Mouse (Mus musculus) heart, embryonic 15.5 days (tissue): ENCODE data around the gene Tpk1. TPM values are rescaled to one million over a fixed set of nuclear protein-coding genes. Genes with fewer than 3 reads are reported as not detected.

Source experiments
- ATAC-seq: fragments of 200-750 bp; cut with Nextera tagmentation; replicated peaks from 2 replicates; pipeline ENCODE4 v1.8.0; 2017; ENCODE audit warnings: low read depth, moderate TSS enrichment; ENCODE audit not compliant: insufficient number of reproducible peaks, insufficient read depth, low FRiP score
- H3K27ac ChIP-seq: fragments of 300-500 bp; sonication (generic); 2 replicates; pipeline ENCODE4 v1.5.1; 2015; ENCODE audit warnings: mild to moderate bottlenecking, inconsistent platforms
- H3K27me3 ChIP-seq: fragments of 300-500 bp; sonication (generic); 2 replicates; pipeline ENCODE4 v1.6.1; 2015; ENCODE audit warnings: inconsistent platforms
- H3K36me3 ChIP-seq: fragments of 300-500 bp; sonication (generic); 2 replicates; pipeline ENCODE4 v1.6.1; 2015; ENCODE audit warnings: mild to moderate bottlenecking, inconsistent platforms
- H3K4me1 ChIP-seq: fragments of 300-500 bp; sonication (generic); replicated peaks from 2 replicates; pipeline ENCODE4 v1.6.1; 2015; ENCODE audit warnings: inconsistent platforms
- H3K4me2 ChIP-seq: fragments of 300-500 bp; sonication (generic); 2 replicates; pipeline ENCODE4 v1.6.1; 2015; ENCODE audit warnings: inconsistent platforms, mild to moderate bottlenecking, moderate library complexity
- H3K4me3 ChIP-seq: fragments of 300-500 bp; sonication (generic); 2 replicates; pipeline ENCODE4 v1.5.1; 2015; ENCODE audit warnings: mild to moderate bottlenecking, inconsistent platforms
- H3K9ac ChIP-seq: fragments of 300-500 bp; sonication (generic); 2 replicates; pipeline ENCODE4 v1.6.1; 2015; ENCODE audit warnings: mild to moderate bottlenecking, inconsistent platforms
- H3K9me3 ChIP-seq: fragments of 300-500 bp; sonication (generic); replicated peaks from 2 replicates; pipeline ENCODE4 v1.6.1; 2016; ENCODE audit warnings: inconsistent platforms
- WGBS: fragments of 180-500 bp; shearing (Covaris S2); methylation state at CpG from one replicate; pipeline ENCODE4 v1.1.7; 2015; ENCODE audit warnings: mixed read lengths; 5-methylcytosine and 5-hydroxymethylcytosine counted together
- polyA plus RNA-seq: library from polyadenylated mRNA; unstranded; fragments of >200 nt; fragmentation: Nextera tagmentation; extraction: Ambion mirVana; gene quantifications from 2 replicates; pipeline ENCODE4 v1.2.1, GENCODE M21; 2015

The Tpk1 gene
- polyA plus RNA-seq, 1 experiment from 2014 or later = 6.6 TPM

GRCm38 (mm10) chr6:43296798-43297507, 369.1 kb downstream of the Tpk1 start:
- Histone ChIP-seq H3K4me2 (no peak overlapping the region), H3K4me3 (no peak overlapping the region), H3K9ac (no peak overlapping the region), H3K27me3 (no peaks in the 10 kb centered on the region), H3K36me3 (no peaks in the 10 kb centered on the region), H3K27ac (no peak overlapping the region), H3K9me3 (no peaks in the 10 kb centered on the region), H3K4me1 (peaks cover 5% of the 10 kb centered on the region; the same call in 1 of the 2 replicates)
- 34% methylated on average over 7 of the region's 7 CpGs for WGBS
- no peak; the same call in 1 of the 2 replicates for ATAC-seq

GRCm38 (mm10) chr6:43295908-43296307, 370.2 kb downstream of the Tpk1 start:
- Histone ChIP-seq H3K27ac (no peak overlapping the region), H3K36me3 (no peaks in the 10 kb centered on the region), H3K4me2 (no peak overlapping the region), H3K4me1 (peaks cover 5% of the 10 kb centered on the region; the same call in 1 of the 2 replicates), H3K4me3 (no peak overlapping the region), H3K27me3 (no peaks in the 10 kb centered on the region), H3K9ac (no peak overlapping the region), H3K9me3 (no peaks in the 10 kb centered on the region)
- ATAC-seq = no peak
- WGBS = 23% methylated on average over 5 of the region's 5 CpGs
